In genomic region chr8:84682257-84682656, GRCm38 (mm10) we compare ENCODE assay signal across 28 mouse cellular contexts. TPM values are rescaled to one million over a fixed set of nuclear protein-coding genes. Genes with fewer than 3 reads are reported as not detected.
DNase-seq lines count a peak whose midpoint lies in the region; ATAC-seq lines count a peak whose summit lies in the region.
"Had no signal": no experiment of that assay in that cellular context is flagged by ENCODE, and none has a peak within 500 bp of the region (broad histone marks: within the 10 kb centered on the region; RNA-seq: fewer than 3 reads in every experiment).

No protein-coding gene starts in this region.

- peak; percentile 70 for DNase-seq in heart, adult 11 months
- DNase-seq in heart, embryonic 10.5 days (ENCODE audit: low spot score): no peak
- DNase-seq in hindbrain, embryonic 14.5 days (ENCODE audit: low spot score): no peak
- DNase-seq in neural tube, embryonic 10.5 days (ENCODE audit: extremely low spot score, low spot score): no peak
- no peak for DNase-seq in forebrain, embryonic 10.5 days (ENCODE audit: extremely low spot score, low spot score)
- DNase-seq: adrenal gland, postnatal 14 days; cerebellum, adult 11 months; cerebellum, adult 9-10 months; cerebellum, postnatal 36 days; embryo, embryonic 11 days; gastrocnemius, postnatal 10 days; heart, adult 2 months; kidney, adult 8-10 months; kidney, postnatal 4 days; liver, postnatal 0 days; lung, postnatal 36 days; midbrain, embryonic 14.5 days; right cerebral cortex, postnatal 25 days; spleen, adult 18-20 months; thymus, postnatal 14 days had no signal

- WGBS in heart, embryonic 10.5 days: 76% methylated on average over 2 of the region's 2 CpGs
- 93% methylated on average over 2 of the region's 2 CpGs for WGBS in hindbrain, embryonic 13.5 days
- 82% methylated on average over 2 of the region's 2 CpGs for WGBS in hindbrain, embryonic 14.5 days
- 93% methylated on average over 2 of the region's 2 CpGs for WGBS in neural tube, embryonic 12.5 days
- 91% methylated on average over 2 of the region's 2 CpGs for WGBS in forebrain, embryonic 10.5 days

- H3K4me1 ChIP-seq in heart, embryonic 10.5 days: peaks cover 51% of the 10 kb centered on the region
- H3K4me1 ChIP-seq in hindbrain, embryonic 13.5 days (replicated peaks): peaks cover 42% of the 10 kb centered on the region
- peaks cover 23% of the 10 kb centered on the region for H3K4me1 ChIP-seq in hindbrain, embryonic 14.5 days (replicated peaks; ENCODE audit: control insufficient read depth, insufficient read depth, low read length)
- H3K4me1 ChIP-seq in neural tube, embryonic 12.5 days: peaks cover 29% of the 10 kb centered on the region
- H3K4me1 ChIP-seq in forebrain, embryonic 10.5 days: peaks cover 31% of the 10 kb centered on the region

- no peak for ATAC-seq in hindbrain, embryonic 13.5 days (ENCODE audit: low FRiP score)
- ATAC-seq in hindbrain, embryonic 14.5 days (ENCODE audit: low FRiP score): no peak
- ATAC-seq in neural tube, embryonic 12.5 days (ENCODE audit: low FRiP score, low read depth): no peak
- ATAC-seq: forebrain, embryonic 16.5 days; intestine, embryonic 16.5 days; liver, postnatal 0 days had no signal

- no peak overlapping the region for H3K4me3 ChIP-seq in heart, embryonic 10.5 days
- H3K4me3 ChIP-seq in hindbrain, embryonic 13.5 days: no peak overlapping the region
- H3K4me3 ChIP-seq in hindbrain, embryonic 14.5 days (replicated peaks; ENCODE audit: low read length): no peak overlapping the region
- H3K4me3 ChIP-seq in neural tube, embryonic 12.5 days: no peak overlapping the region
- no peak overlapping the region for H3K4me3 ChIP-seq in forebrain, embryonic 10.5 days
- H3K4me3 ChIP-seq: embryonic facial prominence, embryonic 12.5 days; heart, adult 2 months; limb, embryonic 12.5 days had no signal

- H3K27me3 ChIP-seq in heart, embryonic 10.5 days (ENCODE audit: insufficient read depth, poor library complexity, severe bottlenecking): no peaks in the 10 kb centered on the region
- H3K27me3 ChIP-seq in hindbrain, embryonic 13.5 days: no peaks in the 10 kb centered on the region
- no peaks in the 10 kb centered on the region for H3K27me3 ChIP-seq in hindbrain, embryonic 14.5 days (ENCODE audit: control insufficient read depth, insufficient read depth, low read length)
- no peaks in the 10 kb centered on the region for H3K27me3 ChIP-seq in neural tube, embryonic 12.5 days (replicated peaks)
- H3K27me3 ChIP-seq in forebrain, embryonic 10.5 days (ENCODE audit: poor library complexity, severe bottlenecking): no peaks in the 10 kb centered on the region
- H3K27me3 ChIP-seq: embryonic facial prominence, embryonic 12.5 days; limb, embryonic 12.5 days had no signal

- H3K9me3 ChIP-seq in heart, embryonic 10.5 days: no peaks in the 10 kb centered on the region
- no peaks in the 10 kb centered on the region for H3K9me3 ChIP-seq in hindbrain, embryonic 13.5 days
- no peaks in the 10 kb centered on the region for H3K9me3 ChIP-seq in hindbrain, embryonic 14.5 days (ENCODE audit: control insufficient read depth, low read length)
- no peaks in the 10 kb centered on the region for H3K9me3 ChIP-seq in neural tube, embryonic 12.5 days
- H3K9me3 ChIP-seq in forebrain, embryonic 10.5 days: no peaks in the 10 kb centered on the region
- H3K9me3 ChIP-seq: embryonic facial prominence, embryonic 12.5 days; limb, embryonic 12.5 days had no signal

- 0 out of 2 replicates have a peak overlapping the region, but pooled peaks have one; percentile 13 for H3K9ac ChIP-seq in hindbrain, embryonic 13.5 days
- no peak overlapping the region for H3K9ac ChIP-seq in hindbrain, embryonic 14.5 days
- H3K9ac ChIP-seq in neural tube, embryonic 12.5 days: 0 out of 2 replicates have a peak overlapping the region, but pooled peaks have one; percentile 8
- H3K9ac ChIP-seq: embryonic facial prominence, embryonic 12.5 days; limb, embryonic 12.5 days; liver, postnatal 0 days had no signal

- H3K36me3 ChIP-seq in heart, embryonic 10.5 days: peaks cover 36% of the 10 kb centered on the region
- peaks cover 13% of the 10 kb centered on the region for H3K36me3 ChIP-seq in hindbrain, embryonic 13.5 days
- H3K36me3 ChIP-seq in hindbrain, embryonic 14.5 days (replicated peaks; ENCODE audit: control insufficient read depth, insufficient read depth): peaks cover 8% of the 10 kb centered on the region; the same call in 1 of the 2 replicates
- H3K36me3 ChIP-seq in neural tube, embryonic 12.5 days: peaks cover 12% of the 10 kb centered on the region
- peaks cover 79% of the 10 kb centered on the region for H3K36me3 ChIP-seq in forebrain, embryonic 10.5 days (replicated peaks)

- no peak overlapping the region for H3K27ac ChIP-seq in heart, embryonic 10.5 days
- no peak overlapping the region for H3K27ac ChIP-seq in hindbrain, embryonic 13.5 days
- H3K27ac ChIP-seq in hindbrain, embryonic 14.5 days: no peak overlapping the region
- no peak overlapping the region for H3K27ac ChIP-seq in neural tube, embryonic 12.5 days
- H3K27ac ChIP-seq in forebrain, embryonic 10.5 days: no peak overlapping the region
- H3K27ac ChIP-seq: embryonic facial prominence, embryonic 12.5 days; heart, adult 2 months; kidney, postnatal 0 days; limb, embryonic 12.5 days had no signal

- H3K4me2 ChIP-seq in hindbrain, embryonic 13.5 days: no peak overlapping the region
- H3K4me2 ChIP-seq in hindbrain, embryonic 14.5 days (replicated peaks): no peak overlapping the region
- no peak overlapping the region for H3K4me2 ChIP-seq in neural tube, embryonic 12.5 days (replicated peaks)
- H3K4me2 ChIP-seq: embryonic facial prominence, embryonic 12.5 days; limb, embryonic 12.5 days had no signal

RNA-seq across cellular contexts. Expression of gene Trmt1, which starts 3.9 kb away (rescaled TPM):
- 59.8 and 64.6 TPM in 2 replicates for polyA plus RNA-seq in heart, embryonic 10.5 days (2016; fragmentation: Nextera tagmentation; extraction: Ambion mirVana)
- 51.9 and 60.3 TPM in 2 replicates for polyA plus RNA-seq in hindbrain, embryonic 13.5 days (2015; fragmentation: Nextera tagmentation; extraction: Ambion mirVana)
- 55.2 and 62.1 TPM in 2 replicates for polyA plus RNA-seq in hindbrain, embryonic 14.5 days (2014; fragmentation: Nextera tagmentation; extraction: Ambion mirVana)
- polyA plus RNA-seq in neural tube, embryonic 12.5 days (2016; fragmentation: Nextera tagmentation; extraction: Ambion mirVana): 58.5 and 59.1 TPM in 2 replicates
- polyA plus RNA-seq in forebrain, embryonic 10.5 days (2016; fragmentation: Nextera tagmentation; extraction: Ambion mirVana): 68.8 and 69.3 TPM in 2 replicates

RNA-seq across cellular contexts. Expression of gene Nacc1, which starts 5.4 kb away (rescaled TPM):
- polyA plus RNA-seq in heart, embryonic 10.5 days (2016; fragmentation: Nextera tagmentation; extraction: Ambion mirVana): 22.2 and 25.0 TPM in 2 replicates
- 13.7 and 14.4 TPM in 2 replicates for polyA plus RNA-seq in hindbrain, embryonic 13.5 days (2015; fragmentation: Nextera tagmentation; extraction: Ambion mirVana)
- 17.8 and 18.1 TPM in 2 replicates for polyA plus RNA-seq in hindbrain, embryonic 14.5 days (2014; fragmentation: Nextera tagmentation; extraction: Ambion mirVana)
- polyA plus RNA-seq in neural tube, embryonic 12.5 days (2016; fragmentation: Nextera tagmentation; extraction: Ambion mirVana): 17.2 and 19.2 TPM in 2 replicates
- 31.3 and 31.5 TPM in 2 replicates for polyA plus RNA-seq in forebrain, embryonic 10.5 days (2016; fragmentation: Nextera tagmentation; extraction: Ambion mirVana)

RNA-seq across cellular contexts. Expression of gene Lyl1, which starts 19.0 kb away (rescaled TPM):
- 18.5 and 19.3 TPM in 2 replicates for polyA plus RNA-seq in heart, embryonic 10.5 days (2016; fragmentation: Nextera tagmentation; extraction: Ambion mirVana)
- 3.9 and 4.2 TPM in 2 replicates for polyA plus RNA-seq in hindbrain, embryonic 13.5 days (2015; fragmentation: Nextera tagmentation; extraction: Ambion mirVana)
- polyA plus RNA-seq in hindbrain, embryonic 14.5 days (2014; fragmentation: Nextera tagmentation; extraction: Ambion mirVana): 3.8 and 5.1 TPM in 2 replicates
- polyA plus RNA-seq in neural tube, embryonic 12.5 days (2016; fragmentation: Nextera tagmentation; extraction: Ambion mirVana): 4.4 and 4.5 TPM in 2 replicates
- 4.9 and 5.8 TPM in 2 replicates for polyA plus RNA-seq in forebrain, embryonic 10.5 days (2016; fragmentation: Nextera tagmentation; extraction: Ambion mirVana)

RNA-seq across cellular contexts. Expression of gene Ier2, which starts 19.6 kb away (rescaled TPM):
- polyA plus RNA-seq in heart, embryonic 10.5 days (2016; fragmentation: Nextera tagmentation; extraction: Ambion mirVana): 71.6 and 103 TPM in 2 replicates
- 26.1 and 32.2 TPM in 2 replicates for polyA plus RNA-seq in hindbrain, embryonic 13.5 days (2015; fragmentation: Nextera tagmentation; extraction: Ambion mirVana)
- 17.4 and 20.1 TPM in 2 replicates for polyA plus RNA-seq in hindbrain, embryonic 14.5 days (2014; fragmentation: Nextera tagmentation; extraction: Ambion mirVana)
- polyA plus RNA-seq in neural tube, embryonic 12.5 days (2016; fragmentation: Nextera tagmentation; extraction: Ambion mirVana): 72.4 and 72.8 TPM in 2 replicates
- polyA plus RNA-seq in forebrain, embryonic 10.5 days (2016; fragmentation: Nextera tagmentation; extraction: Ambion mirVana): 91.4 and 96.9 TPM in 2 replicates

RNA-seq across cellular contexts. Expression of gene G430095P16Rik, which starts 40.5 kb away (rescaled TPM):
- polyA plus RNA-seq in heart, embryonic 10.5 days (2016; fragmentation: Nextera tagmentation; extraction: Ambion mirVana): 2.1 and 3.2 TPM in 2 replicates
- 1.0 and 2.3 TPM in 2 replicates for polyA plus RNA-seq in hindbrain, embryonic 13.5 days (2015; fragmentation: Nextera tagmentation; extraction: Ambion mirVana)
- 0.55 and 0.71 TPM in 2 replicates for polyA plus RNA-seq in hindbrain, embryonic 14.5 days (2014; fragmentation: Nextera tagmentation; extraction: Ambion mirVana)
- 2.5 and 2.6 TPM in 2 replicates for polyA plus RNA-seq in neural tube, embryonic 12.5 days (2016; fragmentation: Nextera tagmentation; extraction: Ambion mirVana)
- polyA plus RNA-seq in forebrain, embryonic 10.5 days (2016; fragmentation: Nextera tagmentation; extraction: Ambion mirVana): 1.3 and 2.1 TPM in 2 replicates
- polyA plus RNA-seq: liver, adult 2 months had no signal
